Comparison of ENCODE assay signal across 30 mouse cellular contexts in the genomic region with DNA sequence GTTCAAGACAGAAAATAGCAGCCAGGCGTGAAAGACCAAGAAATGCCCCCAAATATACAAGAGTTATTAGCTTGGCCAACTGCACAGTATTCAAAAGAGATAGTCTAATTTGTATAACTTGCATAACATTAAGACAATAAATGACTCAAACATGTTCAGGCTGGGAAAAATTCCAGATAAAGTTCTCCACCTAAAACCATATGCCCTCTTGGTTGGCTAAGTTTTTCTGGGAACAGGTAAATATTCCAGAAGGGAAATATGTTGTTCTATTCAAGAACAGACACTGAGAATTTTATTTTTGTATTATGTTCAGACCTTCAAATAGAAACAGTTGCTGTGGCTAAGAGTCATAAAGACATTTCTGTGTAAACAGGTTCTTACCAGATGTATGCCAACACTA.
"Had no signal": no experiment of that assay in that cellular context is flagged by ENCODE, and none has a peak within 500 bp of the region (broad histone marks: within the 10 kb centered on the region; RNA-seq: fewer than 3 reads in every experiment).

No protein-coding gene starts in this region.

- DNase-seq: left cerebral cortex, postnatal 4 days; liver; liver, embryonic 13.5 days; liver, postnatal 0 days; lung, adult 18-20 months; lung, adult 2 months; lung, embryonic 14.5 days; lung, postnatal 10 days; lung, postnatal 14 days; lung, postnatal 36 days; lung, postnatal 4 days; midbrain, embryonic 14.5 days had no signal

- H3K27ac ChIP-seq: limb, embryonic 10.5 days; limb, embryonic 12.5 days; limb, embryonic 13.5 days; limb, embryonic 15.5 days; liver, embryonic 12.5 days; liver, embryonic 13.5 days; liver, embryonic 14.5 days; liver, embryonic 15.5 days; lung, embryonic 15.5 days; macrophage; midbrain, embryonic 10.5 days; midbrain, embryonic 12.5 days; midbrain, embryonic 13.5 days; midbrain, embryonic 15.5 days; neural tube, embryonic 12.5 days had no signal

- H3K4me3 ChIP-seq: limb, embryonic 10.5 days; limb, embryonic 12.5 days; limb, embryonic 13.5 days; limb, embryonic 15.5 days; liver, embryonic 12.5 days; liver, embryonic 13.5 days; liver, embryonic 15.5 days; lung, embryonic 15.5 days; megakaryocyte, embryonic 14.5 days; midbrain, embryonic 10.5 days; midbrain, embryonic 12.5 days; midbrain, embryonic 13.5 days; midbrain, embryonic 15.5 days; myocyte; neural tube, embryonic 12.5 days had no signal

- ATAC-seq: liver, embryonic 12.5 days; liver, postnatal 0 days; lung, postnatal 0 days; midbrain, embryonic 13.5 days; midbrain, embryonic 15.5 days; midbrain, embryonic 16.5 days had no signal

- H3K4me1 ChIP-seq: limb, embryonic 10.5 days; limb, embryonic 12.5 days; limb, embryonic 13.5 days; limb, embryonic 15.5 days; liver, embryonic 12.5 days; liver, embryonic 13.5 days; liver, embryonic 15.5 days; lung, embryonic 15.5 days; megakaryocyte, embryonic 14.5 days; midbrain, embryonic 10.5 days; midbrain, embryonic 12.5 days; midbrain, embryonic 13.5 days; midbrain, embryonic 15.5 days; neural tube, embryonic 12.5 days had no signal
